Mouse (Mus musculus) ES-E14 (cell line): ENCODE measurements at regions not wholly inside any gene's neighbourhood (a gene's known extent, or its start where the extent isn't known, plus 50 kb on each side); places are given as distances from the start of the nearest gene placed in this dataset.

ENCODE experiments used
- DNase-seq: peaks from one replicate; pipeline ENCODE4 v3.0.0-alpha.2; 2013; ENCODE audit warnings: low read depth, low spot score
- H3K27ac ChIP-seq: 2 replicates; pipeline ENCODE4 v1.5.1; 2012; ENCODE audit warnings: low read depth, mild to moderate bottlenecking, low read length, moderate library complexity, mixed read lengths; ENCODE audit not compliant: poor library complexity, insufficient read depth, severe bottlenecking
- H3K36me3 ChIP-seq: 2 replicates; pipeline ENCODE4 v1.6.1; 2012; ENCODE audit warnings: mild to moderate bottlenecking, low read length, moderate library complexity, mixed read lengths; ENCODE audit not compliant: control insufficient read depth, poor library complexity, insufficient read depth, severe bottlenecking
- H3K4me1 ChIP-seq, 2 experiments: fragments of 150-350 bp in 1 of 2; sonication (generic) in 1 of 2; 2 replicates each; pipeline ENCODE4 v1.6.1; 2012; ENCODE audit warnings: low read length in 2 of 2, mild to moderate bottlenecking in 1 of 2, mixed read lengths in 1 of 2; ENCODE audit not compliant: control insufficient read depth in 2 of 2, insufficient read depth in 2 of 2, poor library complexity in 1 of 2
- H3K4me3 ChIP-seq, 2 experiments: fragments of 150-350 bp in 1 of 2; sonication (generic) in 1 of 2; 2 replicates each; pipeline ENCODE4 v1.5.1; 2012; ENCODE audit warnings: low read length in 2 of 2, low read depth in 1 of 2, mild to moderate bottlenecking in 1 of 2, mixed read lengths in 1 of 2; ENCODE audit not compliant: insufficient read depth in 1 of 2, poor library complexity in 1 of 2, severe bottlenecking in 1 of 2
- H3K9ac ChIP-seq: 2 replicates; pipeline ENCODE4 v1.6.1; 2012; ENCODE audit warnings: low read depth, mild to moderate bottlenecking, low read length, mixed read lengths; ENCODE audit not compliant: poor library complexity, insufficient read depth, severe bottlenecking
- H3K9me3 ChIP-seq: fragments of 150-350 bp; sonication (generic); 2 replicates; pipeline ENCODE4 v1.6.1; 2012; ENCODE audit warnings: low read depth, mild to moderate bottlenecking, low read length; ENCODE audit not compliant: control insufficient read depth, insufficient read depth
- CHD2 ChIP-seq: IDR thresholded peaks from 2 replicates; pipeline ENCODE4 v1.6.1; 2014; ENCODE audit warnings: mild to moderate bottlenecking, low read depth, low read length, inconsistent platforms
- HCFC1 ChIP-seq: IDR thresholded peaks from 2 replicates; pipeline ENCODE4 v1.6.1; 2012; ENCODE audit warnings: low read length, inconsistent platforms, borderline replicate concordance; ENCODE audit not compliant: insufficient read depth
- MAFK ChIP-seq: IDR thresholded peaks from 2 replicates; pipeline ENCODE4 v1.6.1; 2014; ENCODE audit warnings: mild to moderate bottlenecking, low read depth, low read length, inconsistent platforms; ENCODE audit not compliant: insufficient read depth
- ZC3H11A ChIP-seq: IDR thresholded peaks from 2 replicates; pipeline ENCODE4 v1.6.1; 2012; ENCODE audit warnings: low read depth, mild to moderate bottlenecking, inconsistent platforms, low read length, borderline replicate concordance
- ZNF384 ChIP-seq: IDR thresholded peaks from 2 replicates; pipeline ENCODE4 v1.6.1; 2012; ENCODE audit warnings: low read depth, low read length, inconsistent platforms
- in situ Hi-C, 2 experiments: fragments of 600-800 bp; cut with MboI; formaldehyde crosslinking; loops; one replicate each; pipeline ENCODE4 v1.15.1; 2025; ENCODE audit warnings: low sequenced_read_pairs in 2 of 2, inconsistent platforms in 1 of 2; ENCODE audit not compliant: unreplicated experiment in 2 of 2

GRCm38 (mm10) chr11:31785160-31785559 is 86.9 kb upstream of the Cpeb4 start:
- Histone ChIP-seq H3K36me3 (no peaks in the 10 kb centered on the region), H3K4me3 (no peak overlapping the region), H3K27ac (no peak overlapping the region), H3K9ac (no peak overlapping the region), H3K4me1 (0 out of 4 replicates have a peak, but pooled peaks cover 0 to 2% of the 10 kb centered on the region in 2 experiments), H3K9me3 (0 out of 2 replicates have a peak, but pooled peaks cover 2% of the 10 kb centered on the region)
- in situ Hi-C loops, result no loop called here
- TF ChIP-seq MAFK, result no peak
- no peak for TF ChIP-seq CHD2
- no peak for TF ChIP-seq ZNF384
- no peak for TF ChIP-seq ZC3H11A
- TF ChIP-seq HCFC1, result no peak
- DNase-seq, result no peak

DNA sequence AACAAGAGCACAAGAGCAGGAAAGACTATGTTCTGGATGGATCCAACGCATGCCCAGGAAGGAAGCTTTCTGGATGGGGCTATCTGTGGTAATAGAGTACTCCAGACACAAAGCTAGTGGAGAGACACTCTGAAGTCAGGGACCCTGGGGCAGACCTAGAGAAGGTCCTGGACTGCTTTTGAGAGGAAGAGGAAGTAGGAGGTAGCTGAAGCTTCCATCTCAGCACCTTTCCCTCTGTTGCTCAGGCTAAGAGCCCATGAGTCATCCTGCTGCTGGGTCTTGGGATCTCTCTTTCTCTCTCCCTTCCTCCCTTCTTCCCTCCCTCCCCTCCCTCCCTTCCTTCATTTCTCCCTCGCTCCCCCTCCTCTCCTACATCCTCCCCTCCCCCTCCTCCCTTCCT is 84.6 kb upstream of the Cpeb4 start:
- Histone ChIP-seq H3K36me3 (no peaks in the 10 kb centered on the region), H3K4me1 (0 out of 4 replicates have a peak, but pooled peaks cover 0 to 2% of the 10 kb centered on the region in 2 experiments), H3K9ac (no peak overlapping the region), H3K9me3 (0 out of 2 replicates have a peak, but pooled peaks cover 2% of the 10 kb centered on the region), H3K4me3 (no peak overlapping the region), H3K27ac (no peak overlapping the region)
- TF ChIP-seq HCFC1 (no peak), MAFK (no peak), ZNF384 (no peak), ZC3H11A (no peak), CHD2 (no peak)
- DNase-seq, result no peak
- in situ Hi-C loops, result no loop called here

DNA sequence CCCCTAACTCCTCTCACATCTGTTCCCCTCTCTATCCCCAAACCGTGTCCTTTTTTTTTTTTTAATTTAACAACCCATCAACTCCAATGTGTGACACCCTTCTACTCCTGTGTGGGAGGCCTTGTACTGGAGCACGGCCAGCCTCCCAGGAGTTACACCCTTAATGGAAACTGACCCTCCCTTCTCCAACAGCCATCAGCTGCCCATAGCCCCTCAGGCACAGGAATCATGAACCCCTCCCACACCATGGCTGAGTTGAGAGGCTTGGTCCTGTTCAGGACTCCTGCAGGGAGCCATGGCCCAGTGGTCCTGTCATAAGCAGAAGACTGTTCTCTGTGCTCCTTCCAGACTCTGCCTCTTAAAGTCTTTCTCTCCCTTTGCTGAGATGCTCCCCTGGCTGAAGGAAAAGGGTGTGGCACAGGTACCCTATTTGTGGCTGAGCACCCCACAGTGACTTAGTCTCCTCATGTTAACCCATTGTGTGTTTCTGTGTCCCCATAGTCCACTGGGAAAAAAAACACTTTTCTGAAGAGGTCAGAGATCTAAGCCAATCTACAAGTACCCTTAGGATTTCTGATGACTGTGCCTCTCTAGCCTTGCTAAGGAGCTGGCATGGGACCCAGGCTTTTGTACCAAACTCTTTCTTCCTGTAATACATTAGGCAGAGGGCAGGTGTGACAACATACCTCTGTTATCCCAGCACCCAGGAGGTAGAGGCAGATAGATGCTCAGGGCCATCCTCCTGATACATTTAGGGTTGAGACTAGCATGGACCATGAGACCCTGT is 83.9 kb upstream of the Cpeb4 start:
- in situ Hi-C loops, result no loop called here
- Histone ChIP-seq H3K9me3 (no peaks in the 10 kb centered on the region), H3K4me1 (0 out of 4 replicates have a peak, but pooled peaks cover 0 to 2% of the 10 kb centered on the region in 2 experiments), H3K27ac (no peak overlapping the region), H3K36me3 (no peaks in the 10 kb centered on the region), H3K9ac (no peak overlapping the region), H3K4me3 (no peak overlapping the region)
- no peak for TF ChIP-seq MAFK
- TF ChIP-seq ZC3H11A, result no peak
- TF ChIP-seq ZNF384, result no peak
- no peak for TF ChIP-seq HCFC1
- no peak for TF ChIP-seq CHD2
- DNase-seq, result no peak

DNA sequence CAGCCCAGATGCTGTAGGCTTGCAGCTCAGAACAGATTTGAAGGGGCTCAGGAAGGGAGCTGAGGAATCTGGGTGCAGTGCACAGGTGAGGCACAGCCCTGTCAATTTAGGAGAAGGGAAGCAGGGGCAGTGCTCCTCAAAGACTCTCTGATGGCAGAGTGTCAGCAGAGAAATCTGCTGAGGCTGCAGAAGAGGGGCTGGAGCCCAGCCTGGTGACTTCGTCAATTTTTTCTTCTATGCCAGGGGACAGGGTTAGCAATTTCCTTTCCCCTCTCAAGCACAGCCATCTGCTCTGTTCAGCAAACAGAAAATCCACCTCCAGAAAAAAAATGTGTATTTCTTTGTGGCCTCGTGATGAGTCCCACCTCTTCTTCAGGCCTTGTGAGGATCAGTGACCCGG is 82.0 kb upstream of the Cpeb4 start:
- Histone ChIP-seq H3K4me1 (0 out of 4 replicates have a peak, but pooled peaks cover 0 to 2% of the 10 kb centered on the region in 2 experiments), H3K9ac (no peak overlapping the region), H3K36me3 (no peaks in the 10 kb centered on the region), H3K4me3 (no peak overlapping the region), H3K27ac (no peak overlapping the region), H3K9me3 (no peaks in the 10 kb centered on the region)
- no peak for DNase-seq
- in situ Hi-C loops, result no loop called here
- TF ChIP-seq MAFK, result 0 out of 2 replicates have a peak, but pooled peaks have one; percentile 22
- no peak for TF ChIP-seq CHD2

- H3K9ac ChIP-seq, result no peak overlapping the region
- H3K36me3 ChIP-seq, result no peaks in the 10 kb centered on the region
- no peak overlapping the region for H3K4me3 ChIP-seq
- no peak overlapping the region for H3K27ac ChIP-seq
- in situ Hi-C loops, result no loop called here
- no peak for DNase-seq
- no peaks in the 10 kb centered on the region for H3K9me3 ChIP-seq
- no peak for TF ChIP-seq MAFK
- no peak for TF ChIP-seq ZNF384
- TF ChIP-seq HCFC1, result no peak
- no peak for TF ChIP-seq CHD2
- TF ChIP-seq ZC3H11A, result no peak
- 0 out of 4 replicates have a peak, but pooled peaks cover 0 to 2% of the 10 kb centered on the region in 2 experiments for H3K4me1 ChIP-seq
Measured at GRCm38 (mm10) chr11:31791264-31791663, 80.7 kb upstream of the Cpeb4 start.
